Mouse (Mus musculus) hindbrain, embryonic 11.5 days (tissue): ENCODE data around the gene Lgi2. TPM values are rescaled to one million over a fixed set of nuclear protein-coding genes. Genes with fewer than 3 reads are reported as not detected.

Experiments used
- ATAC-seq: fragments of 200-750 bp; cut with Nextera tagmentation; 2 replicates; pipeline ENCODE4 v1.8.0; 2017; ENCODE audit warnings: mild to moderate bottlenecking, moderate TSS enrichment, moderate library complexity; ENCODE audit not compliant: low FRiP score
- DNase-seq: peaks from one replicate; pipeline ENCODE4 v3.0.0-alpha.2; 2015; ENCODE audit warnings: low spot score
- H3K27ac ChIP-seq: fragments of 300-500 bp; sonication (generic); 2 replicates; pipeline ENCODE4 v1.5.1; 2014; ENCODE audit warnings: mild to moderate bottlenecking, low read depth, low read length
- H3K27me3 ChIP-seq: fragments of 300-500 bp; sonication (generic); 2 replicates; pipeline ENCODE4 v1.6.1; 2014; ENCODE audit warnings: mild to moderate bottlenecking, low read length, moderate library complexity, mixed read lengths; ENCODE audit not compliant: control insufficient read depth, insufficient read depth
- H3K36me3 ChIP-seq: fragments of 300-500 bp; sonication (generic); 2 replicates; pipeline ENCODE4 v1.6.1; 2014; ENCODE audit warnings: mild to moderate bottlenecking, low read length, moderate library complexity, mixed read lengths; ENCODE audit not compliant: control insufficient read depth, insufficient read depth
- H3K4me1 ChIP-seq: fragments of 300-500 bp; sonication (generic); replicated peaks from 2 replicates; pipeline ENCODE4 v1.6.1; 2014; ENCODE audit warnings: low read length, mixed read lengths; ENCODE audit not compliant: control insufficient read depth, insufficient read depth
- H3K4me2 ChIP-seq: fragments of 300-500 bp; sonication (generic); replicated peaks from 2 replicates; pipeline ENCODE4 v1.6.1; 2014; ENCODE audit warnings: mild to moderate bottlenecking, low read depth, low read length
- H3K4me3 ChIP-seq: fragments of 300-500 bp; sonication (generic); 2 replicates; pipeline ENCODE4 v1.5.1; 2014; ENCODE audit warnings: low read depth, low read length
- H3K9ac ChIP-seq: fragments of 300-500 bp; sonication (generic); 2 replicates; pipeline ENCODE4 v1.6.1; 2014; ENCODE audit warnings: low read depth, low read length
- H3K9me3 ChIP-seq: fragments of 300-500 bp; sonication (generic); 2 replicates; pipeline ENCODE4 v1.6.1; 2016; ENCODE audit warnings: low read length; ENCODE audit not compliant: control insufficient read depth
- WGBS: fragments of 180-500 bp; shearing (Covaris S2); extraction: QIAGEN DNeasy Blood & Tissue Kit; methylation state at CpG from one replicate; pipeline ENCODE4 v1.1.7; 2014; 5-methylcytosine and 5-hydroxymethylcytosine counted together
- polyA plus RNA-seq: library from polyadenylated mRNA; unstranded; fragments of >200 nt; fragmentation: Nextera tagmentation; extraction: Ambion mirVana; gene quantifications from 2 replicates; pipeline ENCODE4 v1.2.1, GENCODE M21; 2014

The Lgi2 gene
- polyA plus RNA-seq, 1 experiment from 2014 or later: 1.5 TPM

- Histone ChIP-seq H3K9me3 (no peaks in the 10 kb centered on the region), H3K4me2 (no peak overlapping the region), H3K4me1 (no peaks in the 10 kb centered on the region), H3K9ac (no peak overlapping the region), H3K27me3 (no peaks in the 10 kb centered on the region), H3K27ac (no peak overlapping the region), H3K4me3 (no peak overlapping the region), H3K36me3 (no peaks in the 10 kb centered on the region)
- 94% methylated on average over 11 of the region's 11 CpGs for WGBS
- no peak for DNase-seq
- no peak for ATAC-seq
Measured at GRCm38 (mm10) chr5:52504148-52504547, 62.1 kb downstream of the Lgi2 start.

- DNase-seq: no peak
- Histone ChIP-seq H3K27ac (no peak overlapping the region), H3K9me3 (no peaks in the 10 kb centered on the region), H3K4me2 (no peak overlapping the region), H3K9ac (no peak overlapping the region), H3K36me3 (no peaks in the 10 kb centered on the region), H3K4me3 (no peak overlapping the region), H3K27me3 (no peaks in the 10 kb centered on the region), H3K4me1 (no peaks in the 10 kb centered on the region)
- no peak for ATAC-seq
- 91% methylated on average over 11 of the region's 14 CpGs for WGBS
Measured at GRCm38 (mm10) chr5:52495671-52496070, 70.6 kb downstream of the Lgi2 start.

GRCm38 (mm10) chr5:52491496-52491895 is 74.8 kb downstream of the Lgi2 start:
- Histone ChIP-seq H3K9ac (no peak overlapping the region), H3K4me3 (no peak overlapping the region), H3K4me1 (no peaks in the 10 kb centered on the region), H3K9me3 (no peaks in the 10 kb centered on the region), H3K4me2 (no peak overlapping the region), H3K27me3 (no peaks in the 10 kb centered on the region), H3K36me3 (no peaks in the 10 kb centered on the region), H3K27ac (no peak overlapping the region)
- WGBS: 87% methylated on average over 6 of the region's 6 CpGs
- DNase-seq (no peak), ATAC-seq (no peak)

GRCm38 (mm10) chr5:52487559-52488430 is 78.5 kb downstream of the Lgi2 start:
- DNase-seq (no peak), ATAC-seq (no peak)
- Histone ChIP-seq H3K36me3 (no peaks in the 10 kb centered on the region), H3K4me2 (no peak overlapping the region), H3K27ac (no peak overlapping the region), H3K9me3 (no peaks in the 10 kb centered on the region), H3K9ac (no peak overlapping the region), H3K4me1 (no peaks in the 10 kb centered on the region), H3K4me3 (no peak overlapping the region), H3K27me3 (no peaks in the 10 kb centered on the region)
- 87% methylated on average over 13 of the region's 13 CpGs for WGBS

Other genes with a start within 250 kb of the Lgi2 start
- 0.82 and 0.91 TPM in 2 replicates for gene Sod3, start 202.7 kb downstream of the Lgi2 start, polyA plus RNA-seq
- gene Ccdc149, start 94.9 kb downstream of the Lgi2 start, polyA plus RNA-seq: 3.1 and 3.4 TPM in 2 replicates
- 7.2 and 7.6 TPM in 2 replicates for gene Sepsecs, start 103.2 kb upstream of the Lgi2 start, polyA plus RNA-seq
- gene Pi4k2b, start 175.1 kb upstream of the Lgi2 start, polyA plus RNA-seq: 23.1 and 25.2 TPM in 2 replicates
- 15.6 and 17.4 TPM in 2 replicates for gene Zcchc4, start 208.9 kb upstream of the Lgi2 start, polyA plus RNA-seq